Mouse (Mus musculus) G1E (cell line): ENCODE measurements around the gene Esyt1.

Experiments used
- CTCF ChIP-seq: IDR thresholded peaks from 2 replicates; pipeline ENCODE4 v1.5.1; 2012; ENCODE audit warnings: low read depth, low read length, inconsistent platforms, mixed read lengths
- GATA1 ChIP-seq: IDR thresholded peaks from 2 replicates; pipeline ENCODE4 v1.6.1; 2012; ENCODE audit warnings: borderline replicate concordance, low read length, inconsistent platforms, mixed read lengths
- GATA2 ChIP-seq: IDR thresholded peaks from 2 replicates; pipeline ENCODE4 v1.6.1; 2012; ENCODE audit warnings: low read depth, low read length, inconsistent platforms, borderline replicate concordance

DNA sequence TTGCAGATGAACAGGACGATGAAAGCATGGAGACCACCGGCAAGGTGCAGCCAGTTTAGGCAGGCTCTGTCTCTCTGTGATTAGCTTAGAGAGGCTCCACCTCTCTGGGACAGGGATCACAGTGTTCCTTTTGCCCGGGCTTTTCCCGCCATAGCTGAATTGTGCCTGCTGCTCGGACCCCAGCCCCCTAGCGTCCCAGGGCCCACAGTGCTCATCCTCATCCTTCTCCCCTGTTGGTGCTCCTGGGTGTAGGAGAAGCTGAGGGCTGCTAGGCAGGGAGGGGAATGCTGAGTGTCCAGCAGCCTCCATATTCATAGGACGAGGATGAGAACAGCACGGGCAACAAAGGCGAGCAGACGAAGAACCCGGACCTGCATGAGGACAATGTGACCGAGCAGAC lies 51.3 kb downstream of the Esyt1 start:
- TF ChIP-seq CTCF, result no peak
- no peak for TF ChIP-seq GATA1
- no peak for TF ChIP-seq GATA2
